Mouse (Mus musculus) liver, embryonic 14 days (tissue): ENCODE data around the gene Cst10. TPM values are rescaled to one million over a fixed set of nuclear protein-coding genes. Genes with fewer than 3 reads are reported as not detected.

Source experiments
- polyA plus RNA-seq: library from polyadenylated mRNA; depleted of rRNA; stranded (reverse); fragments of >200 nt; gene quantifications from 2 replicates; pipeline ENCODE4 v1.2.3, GENCODE M21; 2012; rRNA removed

The Cst10 gene
- polyA plus RNA-seq = not detected in 2 replicates

DNA sequence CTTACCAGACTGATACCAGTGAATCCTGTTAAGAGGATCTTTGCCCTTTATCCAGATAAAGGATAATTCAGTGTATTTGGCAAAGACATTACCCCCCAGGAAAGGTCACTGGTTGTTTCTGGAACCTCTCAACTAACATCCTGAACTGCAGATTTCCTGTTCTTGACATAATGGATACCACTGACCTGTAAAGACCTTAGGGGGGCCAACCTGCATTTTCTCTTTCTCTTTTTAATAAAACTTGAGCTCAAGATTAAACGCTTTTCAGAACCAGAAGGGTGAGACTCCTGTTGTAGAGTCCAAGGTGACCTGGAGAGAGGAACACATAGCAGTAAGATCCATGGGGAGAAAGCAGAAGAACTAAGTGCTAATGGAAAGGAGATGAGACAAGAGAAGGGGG, at the start of gene Cst10:
Cst10 (plus strand) TSS at position 301 of the 400 bp plus-strand sequence.

